Mouse (Mus musculus): Measurements from ENCODE around the gene Maml1. TPM values are rescaled to one million over a fixed set of nuclear protein-coding genes. Genes with fewer than 3 reads are reported as not detected.

Maml1 gene
- polyA plus RNA-seq, 1 experiment from 2014 or later, result 2.5 TPM

- no peaks in the 10 kb centered on the region for H3K27me3 ChIP-seq (replicated peaks)
- H3K36me3 ChIP-seq, result no peaks in the 10 kb centered on the region
- no peak for ATAC-seq (ENCODE audit: extremely low read depth, insufficient number of reproducible peaks, low FRiP score, low TSS enrichment)
- H3K4me2 ChIP-seq, result peak overlapping the region; percentile 51; the same call in 1 of the 2 replicates
- no peak overlapping the region for H3K4me3 ChIP-seq
- no peaks in the 10 kb centered on the region for H3K9me3 ChIP-seq
- peaks cover 44% of the 10 kb centered on the region for H3K4me1 ChIP-seq
- H3K9ac ChIP-seq, result 0 out of 2 replicates have a peak overlapping the region, but pooled peaks have one; percentile 11
- WGBS, result 64% methylated on average over 4 of the region's 4 CpGs
- H3K27ac ChIP-seq (replicated peaks), result no peak overlapping the region
Measured at GRCm38 (mm10) chr11:50216724-50217366, 75.3 kb downstream of the Maml1 start.

- H3K36me3 ChIP-seq, result no peaks in the 10 kb centered on the region
- H3K4me1 ChIP-seq, result peaks cover 54% of the 10 kb centered on the region
- H3K27me3 ChIP-seq (replicated peaks), result no peaks in the 10 kb centered on the region
- no peak overlapping the region; the same call in 1 of the 2 replicates for H3K9ac ChIP-seq
- H3K27ac ChIP-seq (replicated peaks), result no peak overlapping the region
- H3K4me3 ChIP-seq, result peak overlapping the region; percentile 14
- H3K4me2 ChIP-seq, result peak overlapping the region; percentile 51
- ATAC-seq (ENCODE audit: extremely low read depth, insufficient number of reproducible peaks, low FRiP score, low TSS enrichment), result no peak
- 13% methylated on average over 9 of the region's 9 CpGs for WGBS
- H3K9me3 ChIP-seq, result no peaks in the 10 kb centered on the region
Measured at GRCm38 (mm10) chr11:50215633-50216032, 76.5 kb downstream of the Maml1 start.

GRCm38 (mm10) chr11:50214631-50215030, 77.5 kb downstream of the Maml1 start:
- H3K4me1 ChIP-seq, result peaks cover 54% of the 10 kb centered on the region
- H3K27ac ChIP-seq (replicated peaks), result no peak overlapping the region
- H3K4me2 ChIP-seq, result no peak overlapping the region
- no peaks in the 10 kb centered on the region for H3K9me3 ChIP-seq
- 88% methylated on average over 6 of the region's 6 CpGs for WGBS
- H3K4me3 ChIP-seq, result no peak overlapping the region
- no peak overlapping the region for H3K9ac ChIP-seq
- H3K27me3 ChIP-seq (replicated peaks), result no peaks in the 10 kb centered on the region
- ATAC-seq (ENCODE audit: extremely low read depth, insufficient number of reproducible peaks, low FRiP score, low TSS enrichment), result no peak
- H3K36me3 ChIP-seq, result no peaks in the 10 kb centered on the region

- Histone ChIP-seq H3K36me3 (peaks cover 5% of the 10 kb centered on the region), H3K27me3 (replicated peaks) (no peaks in the 10 kb centered on the region), H3K4me1 (peaks cover 66% of the 10 kb centered on the region), H3K9ac (peak overlapping the region; percentile 72), H3K4me2 (peak overlapping the region; percentile 87), H3K9me3 (no peaks in the 10 kb centered on the region), H3K4me3 (peak overlapping the region; percentile 5), H3K27ac (replicated peaks) (peak overlapping the region; percentile 83)
- peak; percentile 58 for ATAC-seq (ENCODE audit: extremely low read depth, insufficient number of reproducible peaks, low FRiP score, low TSS enrichment)
- 30% methylated on average over 11 of the region's 11 CpGs for WGBS
Measured at GRCm38 (mm10) chr11:50212848-50213758, 79.0 kb downstream of the Maml1 start.

- Histone ChIP-seq H3K4me3 (peak overlapping the region; percentile 6), H3K36me3 (peaks cover 14% of the 10 kb centered on the region), H3K9me3 (no peaks in the 10 kb centered on the region), H3K9ac (peak overlapping the region; percentile 72), H3K4me1 (peaks cover 68% of the 10 kb centered on the region), H3K27me3 (replicated peaks) (no peaks in the 10 kb centered on the region), H3K27ac (replicated peaks) (peak overlapping the region; percentile 83), H3K4me2 (peak overlapping the region; percentile 87)
- no peak for ATAC-seq (ENCODE audit: extremely low read depth, insufficient number of reproducible peaks, low FRiP score, low TSS enrichment)
- WGBS, result 77% methylated on average over 3 of the region's 3 CpGs
Measured at GRCm38 (mm10) chr11:50212060-50212739, 79.9 kb downstream of the Maml1 start.

GRCm38 (mm10) chr11:50211322-50212059, 80.6 kb downstream of the Maml1 start:
- Histone ChIP-seq H3K9ac (peak overlapping the region; percentile 98), H3K4me2 (peak overlapping the region; percentile 87), H3K27ac (replicated peaks) (peak overlapping the region; percentile 99), H3K9me3 (no peaks in the 10 kb centered on the region), H3K36me3 (peaks cover 22% of the 10 kb centered on the region), H3K4me3 (peak overlapping the region; percentile 96), H3K27me3 (replicated peaks) (no peaks in the 10 kb centered on the region), H3K4me1 (peaks cover 62% of the 10 kb centered on the region)
- WGBS, result 81% methylated on average over 3 of the region's 3 CpGs
- ATAC-seq (ENCODE audit: extremely low read depth, insufficient number of reproducible peaks, low FRiP score, low TSS enrichment), result no peak

GRCm38 (mm10) chr11:50210505-50211151, 81.5 kb downstream of the Maml1 start, which contains the start of the genes Sqstm1 and Mgat4b:
Sqstm1 (minus strand) TSS chr11:50210827.
Mgat4b (plus strand) TSS chr11:50210890.
- Histone ChIP-seq H3K9me3 (no peaks in the 10 kb centered on the region), H3K4me3 (peak within 1 kb of the TSS; percentile 96), H3K27ac (replicated peaks) (peak within 1 kb of the TSS; percentile 99), H3K27me3 (replicated peaks) (no peaks in the 10 kb centered on the region), H3K4me1 (peaks cover 53% of the 10 kb centered on the region), H3K9ac (peak within 1 kb of the TSS; percentile 98), H3K4me2 (peak within 1 kb of the TSS; percentile 87), H3K36me3 (peaks cover 30% of the 10 kb centered on the region)
- peak; percentile 54 for ATAC-seq (ENCODE audit: extremely low read depth, insufficient number of reproducible peaks, low FRiP score, low TSS enrichment)
- WGBS, result under 1% methylated on average over 48 of the region's 48 CpGs

DNA sequence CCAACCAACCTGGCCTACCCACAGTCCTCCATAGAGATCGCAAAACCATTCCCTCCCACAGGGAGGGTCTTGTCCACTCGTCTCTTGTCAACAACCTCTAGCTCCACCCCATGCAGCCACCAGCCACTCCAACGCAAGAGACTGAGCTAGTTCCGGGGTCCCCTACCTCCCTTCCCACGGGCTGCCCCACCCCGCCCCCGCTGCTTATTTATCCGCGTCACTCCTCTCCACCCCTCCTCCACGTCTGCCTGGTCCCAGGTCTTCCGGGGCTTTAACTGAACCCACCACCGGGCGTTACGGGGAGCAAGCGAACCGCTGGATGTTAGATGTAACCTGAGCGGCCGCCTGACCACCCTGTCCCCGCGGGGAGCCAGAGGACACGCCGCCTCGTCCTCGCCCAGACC, 82.0 kb downstream of the Maml1 start:
- H3K27me3 ChIP-seq (replicated peaks), result no peaks in the 10 kb centered on the region
- H3K4me1 ChIP-seq, result peaks cover 48% of the 10 kb centered on the region
- peak overlapping the region; percentile 99 for H3K27ac ChIP-seq (replicated peaks)
- peak; percentile 80 for ATAC-seq (ENCODE audit: extremely low read depth, insufficient number of reproducible peaks, low FRiP score, low TSS enrichment)
- peaks cover 35% of the 10 kb centered on the region for H3K36me3 ChIP-seq
- H3K4me2 ChIP-seq, result peak overlapping the region; percentile 87
- H3K4me3 ChIP-seq, result peak overlapping the region; percentile 96
- H3K9ac ChIP-seq, result peak overlapping the region; percentile 98
- no peaks in the 10 kb centered on the region for H3K9me3 ChIP-seq
- WGBS, result under 1% methylated on average over 24 of the region's 24 CpGs

DNA sequence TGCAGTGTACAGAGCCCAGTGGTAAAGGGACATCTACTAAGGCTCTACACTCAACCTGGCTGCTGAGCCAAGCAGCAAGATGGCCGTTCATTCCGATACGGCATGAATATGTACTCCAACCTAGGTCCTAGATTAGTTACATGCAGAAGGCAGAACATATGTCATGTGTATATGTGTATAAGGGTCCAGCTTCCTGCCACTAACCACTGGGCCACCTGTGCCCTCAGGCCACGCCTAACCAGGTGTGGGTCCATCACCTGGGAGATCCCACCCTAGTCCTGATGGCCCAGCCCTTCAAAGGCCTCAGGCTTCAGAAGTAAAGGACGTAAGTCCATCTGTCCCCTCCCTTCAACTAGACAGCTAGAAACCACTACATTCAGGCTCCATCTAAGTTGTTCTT, 84.1 kb downstream of the Maml1 start:
- Histone ChIP-seq H3K36me3 (peaks cover 56% of the 10 kb centered on the region), H3K4me1 (peaks cover 41% of the 10 kb centered on the region), H3K4me2 (peak overlapping the region; percentile 87; the same call in 1 of the 2 replicates), H3K4me3 (peak overlapping the region; percentile 96), H3K27me3 (replicated peaks) (no peaks in the 10 kb centered on the region), H3K9ac (0 out of 2 replicates have a peak overlapping the region, but pooled peaks have one; percentile 19), H3K27ac (replicated peaks) (no peak overlapping the region), H3K9me3 (no peaks in the 10 kb centered on the region)
- WGBS, result 89% methylated on average over 5 of the region's 5 CpGs
- no peak for ATAC-seq (ENCODE audit: extremely low read depth, insufficient number of reproducible peaks, low FRiP score, low TSS enrichment)

- Histone ChIP-seq H3K9ac (no peak overlapping the region), H3K4me2 (peak overlapping the region; percentile 87; the same call in 1 of the 2 replicates), H3K4me1 (peaks cover 34% of the 10 kb centered on the region), H3K4me3 (peak overlapping the region; percentile 96), H3K9me3 (no peaks in the 10 kb centered on the region), H3K27ac (replicated peaks) (no peak overlapping the region), H3K27me3 (replicated peaks) (no peaks in the 10 kb centered on the region), H3K36me3 (peaks cover 63% of the 10 kb centered on the region)
- 94% methylated on average over 14 of the region's 14 CpGs for WGBS
- ATAC-seq (ENCODE audit: extremely low read depth, insufficient number of reproducible peaks, low FRiP score, low TSS enrichment), result no peak
Measured at GRCm38 (mm10) chr11:50207344-50207743, 84.8 kb downstream of the Maml1 start.

Measured in heart, embryonic 13.5 days (tissue).